Mouse (Mus musculus) induced T-regulatory cell, adult 2 months (primary cell): ENCODE results near the gene Magohb.
A peak's percentile ranks its signal among the peaks of the same experiment; 100 is the strongest.

Experiments used
- DNase-seq: peaks from one replicate; pipeline ENCODE4 v3.0.0-alpha.2; 2012; ENCODE audit warnings: low read depth

The Magohb gene

DNA sequence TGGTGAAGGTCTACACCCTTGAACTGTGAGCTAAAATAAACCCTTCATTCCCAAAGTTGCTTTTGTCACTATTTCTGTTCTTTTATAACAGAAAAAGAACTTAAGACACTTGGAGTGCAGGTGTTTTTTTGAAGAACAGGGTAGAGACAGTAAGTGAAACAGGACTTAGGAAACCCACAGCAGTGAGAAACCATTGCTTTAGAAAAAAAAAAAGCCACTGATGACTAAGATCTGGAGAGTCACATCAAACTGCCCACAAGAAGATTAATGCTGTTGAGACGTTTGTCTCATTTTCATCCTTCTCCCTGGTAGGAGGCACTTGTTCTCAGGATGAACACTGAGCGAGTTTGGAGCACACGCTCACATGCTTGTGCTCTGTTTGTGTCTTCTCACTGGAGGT, 31.0 kb downstream of the Magohb start:
- peak; percentile 16 for DNase-seq

DNA sequence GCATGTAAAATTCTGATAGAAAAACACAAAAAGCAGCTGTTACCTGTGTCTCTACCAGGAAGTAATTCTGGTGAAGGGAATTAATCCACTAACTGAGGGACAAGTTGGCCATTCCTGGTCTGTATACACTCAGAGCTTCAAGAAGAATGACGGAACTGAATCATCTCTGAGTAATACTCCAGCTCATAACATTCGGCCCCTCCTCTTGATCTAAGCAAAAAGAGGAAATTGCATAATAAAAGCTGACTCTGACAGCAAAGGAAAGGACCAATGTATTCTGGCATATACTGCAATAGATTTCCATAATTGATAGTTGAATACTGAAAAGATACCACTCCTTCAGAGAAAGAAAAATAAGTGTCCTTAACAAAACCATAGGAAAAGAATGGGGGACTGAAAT, 45.8 kb downstream of the Magohb start, which contains the start of gene Klra2:
Klra2 (minus strand) TSS at position 157 of the 400 bp plus-strand sequence.
- no peak for DNase-seq

DNA sequence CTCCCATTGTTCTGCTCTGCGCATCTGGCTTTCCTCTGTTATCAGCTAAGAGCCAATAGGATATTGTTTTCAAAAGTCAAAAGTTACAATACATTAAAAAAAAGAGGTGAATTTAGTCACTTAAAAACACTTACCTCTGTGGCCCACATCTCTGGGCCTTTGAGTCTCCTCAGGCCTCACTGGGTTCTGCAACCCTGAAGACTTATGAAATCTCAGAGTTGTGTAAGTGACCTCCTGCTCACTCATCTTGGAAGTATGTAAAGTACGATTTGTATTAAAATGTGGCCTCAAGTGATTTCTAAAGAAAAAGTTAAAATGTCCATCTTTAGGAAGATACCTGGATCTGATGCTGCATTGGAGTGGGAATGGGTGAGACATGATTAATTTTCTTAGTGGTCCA, 48.0 kb downstream of the Magohb start:
- DNase-seq = no peak
